Mouse (Mus musculus): ENCODE results near the gene Pola2.

Pola2 gene

GRCm38 (mm10) chr19:5965280-5965679 lies 1.3 kb upstream of the Pola2 start:
- peak; percentile 50 for DNase-seq (ENCODE audit: low read depth, low spot score)

- DNase-seq (ENCODE audit: low read depth, low spot score) = no peak
Measured at GRCm38 (mm10) chr19:5964804-5965203, 802 bp upstream of the Pola2 start.

- no peak for DNase-seq (ENCODE audit: low read depth, low spot score)
Measured at GRCm38 (mm10) chr19:5962651-5963050, 1.4 kb downstream of the Pola2 start.

- DNase-seq (ENCODE audit: low read depth, low spot score) = no peak
Measured at GRCm38 (mm10) chr19:5957371-5957770, 6.6 kb downstream of the Pola2 start.

- peak; percentile 48 for DNase-seq (ENCODE audit: low read depth, low spot score)
Measured at GRCm38 (mm10) chr19:5956685-5957084, 7.3 kb downstream of the Pola2 start.

GRCm38 (mm10) chr19:5955704-5956670 lies 8.0 kb downstream of the Pola2 start:
- DNase-seq (ENCODE audit: low read depth, low spot score) = no peak

GRCm38 (mm10) chr19:5954936-5955335 lies 9.1 kb downstream of the Pola2 start:
- DNase-seq (ENCODE audit: low read depth, low spot score) = no peak

- DNase-seq (ENCODE audit: low read depth, low spot score) = no peak
Measured at GRCm38 (mm10) chr19:5954031-5954710, 9.8 kb downstream of the Pola2 start.

- DNase-seq (ENCODE audit: low read depth, low spot score) = no peak
Measured at GRCm38 (mm10) chr19:5953201-5953770, 10.7 kb downstream of the Pola2 start.

- no peak for DNase-seq (ENCODE audit: low read depth, low spot score)
Measured at GRCm38 (mm10) chr19:5952071-5952691, 11.8 kb downstream of the Pola2 start.

GRCm38 (mm10) chr19:5951631-5952030 lies 12.4 kb downstream of the Pola2 start:
- DNase-seq (ENCODE audit: low read depth, low spot score) = no peak

GRCm38 (mm10) chr19:5950218-5950617 lies 13.8 kb downstream of the Pola2 start:
- no peak for DNase-seq (ENCODE audit: low read depth, low spot score)

- DNase-seq (ENCODE audit: low read depth, low spot score) = no peak
Measured at GRCm38 (mm10) chr19:5945891-5946290, 18.1 kb downstream of the Pola2 start.

GRCm38 (mm10) chr19:5945027-5945426 lies 19.0 kb downstream of the Pola2 start:
- DNase-seq (ENCODE audit: low read depth, low spot score) = peak; percentile 55

- no peak for DNase-seq (ENCODE audit: low read depth, low spot score)
Measured at GRCm38 (mm10) chr19:5944145-5944544, 19.9 kb downstream of the Pola2 start.

- DNase-seq (ENCODE audit: low read depth, low spot score) = no peak
Measured at GRCm38 (mm10) chr19:5943404-5943803, 20.6 kb downstream of the Pola2 start.

GRCm38 (mm10) chr19:5942581-5942980 lies 21.4 kb downstream of the Pola2 start:
- no peak for DNase-seq (ENCODE audit: low read depth, low spot score)

GRCm38 (mm10) chr19:5940656-5941055 lies 23.3 kb downstream of the Pola2 start:
- no peak for DNase-seq (ENCODE audit: low read depth, low spot score)

GRCm38 (mm10) chr19:5940173-5940572 lies 23.8 kb downstream of the Pola2 start:
- DNase-seq (ENCODE audit: low read depth, low spot score) = no peak

GRCm38 (mm10) chr19:5939715-5940114 lies 24.3 kb downstream of the Pola2 start:
- no peak for DNase-seq (ENCODE audit: low read depth, low spot score)

GRCm38 (mm10) chr19:5938516-5938915 lies 25.5 kb downstream of the Pola2 start:
- DNase-seq (ENCODE audit: low read depth, low spot score) = no peak

- DNase-seq (ENCODE audit: low read depth, low spot score) = no peak
Measured at GRCm38 (mm10) chr19:5937836-5938406, 26.1 kb downstream of the Pola2 start.
